Mouse (Mus musculus) right cerebral cortex, postnatal 25 days (tissue): ENCODE data around the gene Tmco5.
A peak's percentile ranks its signal among the peaks of the same experiment; 100 is the strongest.

ENCODE experiments used
- DNase-seq: peaks from one replicate; pipeline ENCODE4 v3.0.0; 2022

Gene Tmco5

DNA sequence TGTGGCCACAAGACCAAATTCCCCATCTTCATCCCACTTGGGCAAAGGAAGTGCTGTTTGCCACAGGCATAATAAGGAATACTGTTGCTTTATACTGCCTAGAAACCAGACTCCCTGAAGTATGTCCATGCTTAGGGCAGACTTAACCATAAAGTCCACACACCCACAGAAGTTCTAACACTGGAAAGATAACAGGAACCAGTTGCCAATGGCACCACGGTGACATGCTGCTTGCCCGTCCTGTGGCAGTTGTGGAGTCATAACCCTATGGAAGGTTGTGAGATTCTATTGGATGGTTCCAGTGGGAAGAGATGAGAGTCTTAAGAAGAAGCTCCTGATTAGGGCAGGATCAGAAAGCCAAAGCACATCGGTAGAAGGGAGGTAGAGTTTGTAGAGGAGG lies at the start of gene Tmco5:
Gene Tmco5 (plus strand): TSS at position 301 of the 400 bp plus-strand sequence.
- DNase-seq: no peak

DNA sequence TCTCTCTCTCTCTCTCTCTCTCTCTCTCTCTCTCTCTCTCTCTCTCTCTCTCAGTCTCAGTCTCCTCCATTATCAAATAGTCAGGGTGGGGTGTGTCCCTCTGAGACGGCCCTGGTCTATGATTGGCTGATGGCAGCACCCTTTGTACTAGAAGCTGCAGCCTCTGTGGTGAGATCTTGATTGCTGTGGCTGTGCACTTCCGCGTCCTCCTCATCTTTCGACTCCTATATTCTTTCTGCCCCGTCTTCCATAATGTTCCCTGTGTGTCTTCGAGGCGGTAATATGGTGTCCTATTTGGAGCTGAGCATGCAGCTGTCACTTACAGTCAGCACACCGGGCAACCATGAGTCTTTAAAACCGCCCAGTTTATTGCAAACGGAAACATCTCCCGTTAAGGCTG lies 46.6 kb upstream of the Tmco5 start:
- DNase-seq: no peak

DNA sequence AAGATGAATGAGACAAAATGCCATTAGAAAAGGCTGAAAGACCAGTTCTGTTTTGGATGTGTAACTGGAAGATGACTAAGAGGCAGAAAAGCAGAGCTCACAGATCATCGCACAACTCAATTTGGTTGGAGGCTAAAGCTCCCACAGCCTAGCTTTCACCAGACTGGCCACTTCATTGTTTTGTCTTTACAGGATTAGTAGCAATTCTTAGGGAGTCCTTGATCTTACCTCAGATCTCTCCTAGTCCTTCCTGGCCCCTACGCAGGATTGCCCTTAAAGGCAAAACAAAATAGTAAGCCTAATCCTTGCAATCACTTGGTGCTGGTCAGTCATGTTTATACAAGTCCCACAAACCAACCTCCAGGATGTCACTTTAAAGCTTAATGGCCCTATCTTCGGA lies 40.7 kb upstream of the Tmco5 start:
- no peak for DNase-seq

- DNase-seq: peak; percentile 28
Observed at GRCm38 (mm10) chr2:116838538-116839197, 39.8 kb upstream of the Tmco5 start.

DNA sequence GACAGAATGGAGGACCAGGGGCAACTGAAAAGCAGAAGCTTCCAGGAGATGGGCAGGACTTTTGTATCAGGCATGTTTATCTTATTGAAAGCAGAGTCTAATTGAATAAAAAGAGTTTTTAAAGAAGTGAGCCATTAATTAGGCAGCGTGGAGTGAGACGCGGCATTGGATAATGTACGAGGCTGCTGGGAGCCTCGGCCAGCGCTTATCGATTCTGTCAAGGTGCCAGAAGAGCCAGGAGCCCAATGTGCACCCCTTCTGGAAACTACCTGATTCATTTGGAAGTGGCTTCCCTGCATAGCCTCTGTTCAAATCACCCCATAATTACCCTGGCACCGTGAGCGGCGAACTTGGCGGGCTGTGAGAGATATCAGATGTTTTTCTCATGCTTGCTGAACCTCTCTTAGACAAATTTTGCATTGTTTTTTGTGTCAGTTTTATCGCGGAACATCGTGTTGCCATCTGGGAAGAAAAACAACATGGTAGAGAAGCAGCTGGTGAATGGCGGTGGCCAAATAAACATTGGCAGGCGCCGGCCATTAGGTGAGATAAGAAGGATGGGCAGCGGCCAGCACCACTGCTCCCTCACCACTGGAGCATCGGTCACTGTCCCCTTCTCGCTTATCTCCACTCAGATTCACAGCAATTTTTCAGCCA lies 28.4 kb upstream of the Tmco5 start:
- no peak for DNase-seq

- DNase-seq: no peak
Observed at GRCm38 (mm10) chr2:116851356-116851755, 27.1 kb upstream of the Tmco5 start.

DNA sequence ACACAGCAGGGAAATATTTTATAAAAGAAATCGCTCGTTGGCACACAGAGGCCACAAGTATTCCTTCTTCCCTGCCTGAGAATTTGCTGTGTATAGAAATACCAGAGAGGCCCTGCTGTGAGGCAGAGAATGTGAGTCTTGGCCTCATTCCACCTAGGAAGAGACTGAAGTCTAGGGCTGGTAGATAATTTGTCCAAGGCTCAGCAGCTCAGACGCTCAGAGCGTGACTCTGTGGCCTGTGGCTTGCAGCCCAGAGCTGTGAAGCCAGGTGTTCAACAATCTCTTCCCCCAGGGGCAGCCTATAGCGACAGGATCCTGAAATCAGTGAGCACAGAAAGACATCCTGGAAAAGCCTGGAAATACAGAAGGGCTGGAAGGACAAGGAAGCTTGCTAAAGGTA lies 26.2 kb upstream of the Tmco5 start:
- DNase-seq: no peak

DNA sequence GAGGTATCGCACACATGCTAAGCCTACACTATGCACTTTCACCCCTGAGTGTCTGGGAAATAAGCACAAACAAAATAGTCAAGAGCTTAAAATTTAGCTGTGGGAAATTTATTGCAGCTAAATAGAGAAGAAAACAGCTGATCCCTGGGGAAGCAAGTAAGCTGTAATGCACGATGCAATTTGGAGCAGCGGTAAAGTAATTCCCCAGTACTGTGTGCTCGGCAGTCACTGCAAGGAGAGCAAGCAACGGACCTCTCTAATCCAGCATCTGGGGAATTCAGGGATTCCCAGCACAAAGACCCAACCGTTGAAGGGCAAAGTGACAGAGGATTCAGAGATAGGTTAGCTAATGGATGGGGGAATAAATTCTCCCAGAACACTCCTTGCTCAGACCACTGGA lies 19.8 kb upstream of the Tmco5 start:
- no peak for DNase-seq

DNA sequence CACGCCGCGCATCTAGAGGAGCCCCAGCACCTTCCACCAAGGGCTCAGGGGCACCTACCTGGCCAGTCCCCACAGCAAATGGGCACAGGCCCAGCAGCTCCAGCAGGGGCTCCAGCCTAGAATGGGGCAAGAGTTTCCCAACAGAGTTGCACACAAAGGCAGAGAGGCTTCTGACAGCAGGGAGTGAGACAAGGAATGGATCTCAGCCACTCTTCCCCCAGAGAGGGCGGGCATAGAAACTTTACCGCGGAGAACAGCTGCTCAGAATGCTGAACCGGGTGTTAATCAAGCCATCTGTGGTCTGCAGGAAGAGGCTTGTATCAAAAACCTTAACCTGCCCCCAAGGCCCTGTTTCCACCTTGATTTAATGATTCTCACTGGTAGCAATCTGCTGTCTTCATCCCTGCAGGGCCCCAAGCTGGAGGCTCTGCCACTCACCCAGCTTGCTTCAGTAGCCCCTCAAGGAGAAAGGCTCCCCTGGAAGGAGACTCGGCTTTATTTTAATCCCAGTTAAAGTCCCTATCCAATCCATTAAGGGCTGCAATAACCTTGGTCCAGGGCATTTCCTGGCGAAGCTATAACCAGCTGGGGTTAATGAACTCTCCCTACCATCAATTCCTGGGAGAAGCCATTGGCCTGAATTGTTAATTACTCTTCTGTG lies 1.4 kb upstream of the Tmco5 start:
- DNase-seq: no peak

- DNase-seq: no peak
Observed at GRCm38 (mm10) chr2:116879730-116880129, 1.2 kb downstream of the Tmco5 start.

DNA sequence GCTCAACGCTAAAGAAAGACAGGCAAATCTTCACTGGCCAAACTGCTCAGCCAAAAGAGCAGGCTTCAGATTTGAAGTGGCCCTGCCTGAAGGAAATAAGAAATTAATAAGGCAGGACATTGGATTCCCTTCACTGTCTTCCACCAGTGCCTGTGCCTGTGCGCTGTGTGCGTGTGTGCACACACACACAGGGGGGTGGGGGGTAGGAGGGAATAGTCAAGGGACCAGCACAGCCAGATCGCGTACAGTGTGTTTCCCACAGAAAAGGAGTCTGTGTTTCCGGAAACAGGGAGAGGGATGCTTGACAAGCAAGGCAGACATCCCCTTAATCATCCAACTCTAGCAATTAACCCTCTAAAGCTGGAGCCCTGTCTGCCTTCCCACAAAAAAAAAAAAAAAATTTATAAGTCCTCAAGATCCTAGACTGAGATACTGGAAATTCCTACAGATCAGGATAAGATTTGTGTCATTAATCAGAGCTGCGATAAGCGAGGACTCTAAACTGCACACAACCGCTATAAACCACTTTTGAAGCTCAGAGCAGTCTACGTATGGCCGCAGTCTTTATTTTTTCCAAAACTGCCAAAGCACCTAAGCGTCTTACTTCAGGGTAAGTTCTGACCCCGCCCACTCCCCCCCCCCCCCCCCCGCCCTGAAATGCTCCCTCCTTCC lies 15.0 kb downstream of the Tmco5 start:
- no peak for DNase-seq

- DNase-seq: no peak
Observed at GRCm38 (mm10) chr2:116893988-116894363, 15.5 kb downstream of the Tmco5 start.

- DNase-seq: peak; percentile 93
Observed at GRCm38 (mm10) chr2:116899615-116900272, 21.3 kb downstream of the Tmco5 start.

- DNase-seq: no peak
Observed at GRCm38 (mm10) chr2:116900273-116900843, 21.9 kb downstream of the Tmco5 start.

DNA sequence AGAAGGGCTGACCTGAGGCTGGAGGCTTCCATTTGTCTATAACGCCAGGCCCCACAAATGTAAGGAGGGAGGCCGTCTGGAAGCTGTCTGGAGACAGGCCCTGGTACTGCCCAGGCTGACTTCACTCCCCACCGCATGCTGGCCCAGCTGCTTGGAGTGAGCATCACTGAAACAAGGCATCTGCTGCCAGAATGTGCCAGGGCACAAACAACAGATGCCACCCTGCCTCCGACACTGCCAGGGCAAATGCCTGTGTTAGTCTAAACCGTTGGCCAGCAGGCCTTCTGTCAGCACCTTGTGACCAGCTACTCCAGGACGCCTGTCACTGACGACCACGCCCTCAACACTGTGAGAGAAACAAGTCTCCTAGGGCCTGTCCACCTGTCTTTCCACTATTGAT lies 29.8 kb downstream of the Tmco5 start:
- no peak for DNase-seq

- no peak for DNase-seq
Observed at GRCm38 (mm10) chr2:116912334-116913070, 34.0 kb downstream of the Tmco5 start.

DNA sequence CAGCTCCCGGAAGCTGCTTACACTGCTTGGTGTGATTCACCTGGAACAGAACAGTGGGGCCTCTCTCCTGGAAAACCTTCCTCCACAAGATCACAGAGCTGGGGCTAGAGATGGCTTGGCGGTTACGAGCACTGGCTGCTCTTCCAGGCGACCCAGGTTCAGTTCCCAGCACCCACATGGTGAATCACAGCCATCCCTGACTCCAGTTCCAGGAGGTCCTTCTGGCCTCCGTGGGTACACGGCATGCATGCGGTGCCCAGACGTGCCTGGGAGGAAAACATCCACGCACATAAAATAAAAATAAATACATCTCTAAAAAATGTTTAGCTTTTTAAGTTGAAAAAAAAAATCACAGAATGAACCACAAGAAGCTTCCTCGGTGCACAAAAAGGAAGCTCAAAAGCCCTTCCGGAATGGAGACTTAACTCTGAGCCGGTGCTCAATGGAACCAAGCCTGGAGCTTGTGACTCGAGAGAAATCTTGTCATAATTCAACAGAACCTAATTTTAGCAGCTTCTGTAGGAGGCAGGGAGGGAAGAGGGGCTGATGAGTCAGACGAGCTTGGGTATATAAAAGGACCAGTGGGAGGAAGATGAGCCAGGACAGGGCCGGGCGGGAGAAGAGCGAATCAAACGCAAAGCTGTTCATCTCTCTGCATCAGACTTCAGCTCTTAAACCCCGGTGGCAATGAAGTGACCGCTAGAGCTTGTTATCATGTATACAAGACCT lies 35.4 kb downstream of the Tmco5 start:
- DNase-seq: peak; percentile 80

- no peak for DNase-seq
Observed at GRCm38 (mm10) chr2:116914636-116915035, 36.1 kb downstream of the Tmco5 start.

DNA sequence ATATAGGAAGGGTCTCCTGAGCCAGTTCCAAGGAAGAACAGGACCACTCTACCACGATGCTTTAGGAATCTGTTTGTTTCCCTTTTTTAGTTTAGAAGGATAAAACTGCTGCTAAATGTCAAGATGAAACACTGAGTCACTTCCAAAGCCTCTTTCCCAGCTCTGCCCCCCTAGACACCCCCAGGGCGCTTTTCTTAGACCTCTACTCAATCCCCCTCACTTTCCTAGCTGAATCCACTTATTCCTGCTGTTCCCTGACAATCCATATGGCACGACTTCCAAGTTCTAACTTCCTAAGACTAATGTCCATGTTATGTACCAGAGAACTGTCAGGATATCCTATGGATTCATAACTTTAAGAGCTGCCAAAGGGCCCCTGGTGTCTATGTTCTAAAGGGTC lies 40.1 kb downstream of the Tmco5 start:
- DNase-seq: no peak

- no peak for DNase-seq
Observed at GRCm38 (mm10) chr2:116922580-116923500, 44.3 kb downstream of the Tmco5 start.
